Comparison of ENCODE assay signal across 14 mouse cellular contexts in genomic region chrX:7741103-7741502, GRCm38 (mm10). TPM values are rescaled to one million over a fixed set of nuclear protein-coding genes. Genes with fewer than 3 reads are reported as not detected.
DNase-seq lines count a peak whose midpoint lies in the region; ATAC-seq and TF ChIP-seq lines count a peak whose summit lies in the region.
"Had no signal": no experiment of that assay in that cellular context is flagged by ENCODE, and none has a peak within 500 bp of the region (broad histone marks: within the 10 kb centered on the region; RNA-seq: fewer than 3 reads in every experiment).

No protein-coding gene starts in this region.

- 62% methylated on average over 5 of the region's 5 CpGs for WGBS in kidney, adult 2 months
- 42% methylated on average over 5 of the region's 5 CpGs for WGBS in liver, embryonic 13.5 days (ENCODE audit: insufficient replicate concordance)
- WGBS in small intestine, adult 2 months, result 47% methylated on average over 5 of the region's 5 CpGs

- no peaks in the 10 kb centered on the region for H3K27me3 ChIP-seq in kidney, adult 2 months (replicated peaks; ENCODE audit: control insufficient read depth, insufficient read depth, low read length)
- H3K27me3 ChIP-seq in liver, embryonic 13.5 days, result no peaks in the 10 kb centered on the region
- no peaks in the 10 kb centered on the region for H3K27me3 ChIP-seq in small intestine, adult 2 months (ENCODE audit: control insufficient read depth, insufficient read depth, low read length)

- no peaks in the 10 kb centered on the region for H3K9me3 ChIP-seq in liver, embryonic 13.5 days (replicated peaks)

- no peaks in the 10 kb centered on the region for H3K36me3 ChIP-seq in kidney, adult 2 months (ENCODE audit: control insufficient read depth, insufficient read depth, low read length)
- no peaks in the 10 kb centered on the region for H3K36me3 ChIP-seq in liver, embryonic 13.5 days
- 0 out of 2 replicates have a peak, but pooled peaks cover 1% of the 10 kb centered on the region for H3K36me3 ChIP-seq in small intestine, adult 2 months (ENCODE audit: control insufficient read depth, insufficient read depth, low read length)

- no peak for DNase-seq in kidney, adult 2 months
- no peak for DNase-seq in kidney, postnatal 4 days
- peak; percentile 53 for DNase-seq in cerebellum, adult 8-10 months
- no peak for DNase-seq in liver, embryonic 13.5 days
- no peak for DNase-seq in Muller cell, postnatal 12 days (ENCODE audit: inconsistent ontology term)
- no peak for DNase-seq in heart, postnatal 4 days
- DNase-seq in right cerebral cortex, adult 18-20 months, result no peak
- DNase-seq: adrenal gland, adult 2 months; heart, adult 2 months; spleen, adult 18-20 months had no signal

- H3K9ac ChIP-seq in liver, embryonic 13.5 days, result no peak overlapping the region

- no peak for TF ChIP-seq CTCF in kidney, adult 2 months (conservative IDR thresholded peaks at IDR 0.05; ENCODE audit: insufficient read depth, insufficient read length, low read depth, low read length)
- no peak for TF ChIP-seq CTCF in small intestine, adult 2 months (IDR thresholded peaks at IDR 0.05; ENCODE audit: extremely low read depth, insufficient read length, insufficient replicate concordance, low read depth, low read length)

- peak overlapping the region; percentile 57 for H3K4me3 ChIP-seq in kidney, adult 2 months (ENCODE audit: insufficient read depth, low read depth, low read length)
- no peak overlapping the region for H3K4me3 ChIP-seq in liver, embryonic 13.5 days (replicated peaks)
- H3K4me3 ChIP-seq in small intestine, adult 2 months (ENCODE audit: low read depth, low read length), result peak overlapping the region; percentile 56
- H3K4me3 ChIP-seq: erythroblast, embryonic 14.5 days; heart, adult 2 months had no signal

- TF ChIP-seq POLR2A in kidney, adult 2 months (IDR thresholded peaks at IDR 0.05; ENCODE audit: low read depth, low read length), result no peak
- TF ChIP-seq POLR2A in small intestine, adult 2 months (IDR thresholded peaks at IDR 0.05; ENCODE audit: low read depth, low read length), result no peak

- peak overlapping the region; percentile 85 for H3K27ac ChIP-seq in kidney, adult 2 months (ENCODE audit: insufficient read depth, low read depth, low read length)
- H3K27ac ChIP-seq in liver, embryonic 13.5 days, result 0 out of 2 replicates have a peak overlapping the region, but pooled peaks have one; percentile 59
- H3K27ac ChIP-seq in small intestine, adult 2 months (ENCODE audit: insufficient read depth, low read depth, low read length), result peak overlapping the region; percentile 96
- H3K27ac ChIP-seq: heart, adult 2 months; macrophage had no signal

- peak overlapping the region; percentile 14; the same call in 1 of the 2 replicates for H3K4me2 ChIP-seq in liver, embryonic 13.5 days

- no peak; the same call in 1 of the 2 replicates for ATAC-seq in liver, embryonic 13.5 days (ENCODE audit: low read depth)

- no peaks in the 10 kb centered on the region for H3K4me1 ChIP-seq in kidney, adult 2 months (ENCODE audit: control insufficient read depth, insufficient read depth, low read length)
- H3K4me1 ChIP-seq in liver, embryonic 13.5 days (replicated peaks), result peaks cover 16% of the 10 kb centered on the region
- peaks cover 8% of the 10 kb centered on the region for H3K4me1 ChIP-seq in small intestine, adult 2 months (ENCODE audit: control insufficient read depth, insufficient read depth, insufficient read length, low read length)

RNA-seq across cellular contexts. Expression of gene Ccdc120, which starts 9.6 kb away (rescaled TPM):
- polyA plus RNA-seq in kidney, adult 2 months (2012; rRNA removed), result 8.3 and 14.1 TPM in 2 replicates
- polyA plus RNA-seq in liver, embryonic 13.5 days (2015; fragmentation: Nextera tagmentation; extraction: Ambion mirVana), result 1.7 TPM in 2 replicates
- 16.3 and 65.1 TPM in 2 replicates for polyA plus RNA-seq in small intestine, adult 2 months (2012; rRNA removed)
- total RNA-seq in heart, postnatal 4 days (2021), result 1 to 10 TPM; 1.2 to 3.0 TPM

RNA-seq across cellular contexts. Expression of gene Praf2, which starts 12.9 kb away (rescaled TPM):
- 33.8 and 40.9 TPM in 2 replicates for polyA plus RNA-seq in kidney, adult 2 months (2012; rRNA removed)
- polyA plus RNA-seq in liver, embryonic 13.5 days (2015; fragmentation: Nextera tagmentation; extraction: Ambion mirVana), result 8.3 and 9.1 TPM in 2 replicates
- 36.5 and 46.2 TPM in 2 replicates for polyA plus RNA-seq in small intestine, adult 2 months (2012; rRNA removed)
- total RNA-seq in heart, postnatal 4 days (2021), result 10 to 100 TPM; 10.3 to 11.0 TPM

RNA-seq across cellular contexts. Expression of gene Gm45208, which starts 19.1 kb away (rescaled TPM):
- polyA plus RNA-seq in kidney, adult 2 months (2012; rRNA removed), result 0.23 and 0.28 TPM in 2 replicates
- polyA plus RNA-seq in liver, embryonic 13.5 days (2015; fragmentation: Nextera tagmentation; extraction: Ambion mirVana), result 0.25 TPM in 1 of 2 replicates, not detected in the other
- 0.10 and 0.25 TPM in 2 replicates for polyA plus RNA-seq in small intestine, adult 2 months (2012; rRNA removed)
- not detected for total RNA-seq in heart, postnatal 4 days (2021)
- total RNA-seq: adrenal gland, adult 2 months had no signal
- polyA plus RNA-seq: macrophage; urinary bladder, adult 2 months had no signal

RNA-seq across cellular contexts. Expression of gene Tfe3, which starts 21.3 kb away (rescaled TPM):
- 18.8 and 20.1 TPM in 2 replicates for polyA plus RNA-seq in kidney, adult 2 months (2012; rRNA removed)
- 8.9 and 10.1 TPM in 2 replicates for polyA plus RNA-seq in liver, embryonic 13.5 days (2015; fragmentation: Nextera tagmentation; extraction: Ambion mirVana)
- polyA plus RNA-seq in small intestine, adult 2 months (2012; rRNA removed), result 19.5 and 23.0 TPM in 2 replicates
- 10 to 100 TPM; 16.2 to 16.5 TPM for total RNA-seq in heart, postnatal 4 days (2021)

RNA-seq across cellular contexts. Expression of gene Wdr45, which starts 27.0 kb away (rescaled TPM):
- polyA plus RNA-seq in kidney, adult 2 months (2012; rRNA removed), result 73.1 and 76.9 TPM in 2 replicates
- polyA plus RNA-seq in liver, embryonic 13.5 days (2015; fragmentation: Nextera tagmentation; extraction: Ambion mirVana), result 13.3 and 15.2 TPM in 2 replicates
- 14.9 and 33.6 TPM in 2 replicates for polyA plus RNA-seq in small intestine, adult 2 months (2012; rRNA removed)
- total RNA-seq in heart, postnatal 4 days (2021), result 10 to 100 TPM; 23.6 to 23.9 TPM
